Mouse (Mus musculus) bone marrow macrophage, adult 2 months (primary cell): ENCODE data around the gene Gm11992. TPM values are rescaled to one million over a fixed set of nuclear protein-coding genes. Genes with fewer than 3 reads are reported as not detected.

ENCODE experiments used
- H3K27ac ChIP-seq: 2 replicates; pipeline ENCODE4 v1.5.1; 2012; ENCODE audit warnings: low read depth, low read length; ENCODE audit not compliant: insufficient read depth
- H3K4me1 ChIP-seq: 2 replicates; pipeline ENCODE4 v1.6.1; 2012; ENCODE audit warnings: low read length; ENCODE audit not compliant: control insufficient read depth, insufficient read depth
- H3K4me3 ChIP-seq: 2 replicates; pipeline ENCODE4 v1.5.1; 2012; ENCODE audit warnings: mild to moderate bottlenecking, low read length, moderate library complexity; ENCODE audit not compliant: insufficient read depth
- CTCF ChIP-seq: IDR thresholded peaks from 2 replicates; pipeline ENCODE4 v1.5.1; 2012; ENCODE audit warnings: low read depth, mild to moderate bottlenecking, low read length, moderate library complexity
- POLR2A ChIP-seq: IDR thresholded peaks from 2 replicates; pipeline ENCODE4 v1.6.1; 2012; ENCODE audit warnings: mild to moderate bottlenecking, low read depth, low read length, borderline replicate concordance
- polyA plus RNA-seq: library from polyadenylated mRNA; stranded (reverse); fragments of >200 nt; gene quantifications from 2 replicates; pipeline ENCODE4 v1.2.4, GENCODE M21; 2012; ENCODE audit not compliant: missing spikeins, insufficient read depth, insufficient read length

Gm11992 gene
- polyA plus RNA-seq: not detected in 2 replicates

GRCm38 (mm10) chr11:9048011-9048702, at the start of gene Gm11992:
Gm11992 (plus strand) TSS chr11:9048594.
- Histone ChIP-seq H3K4me3 (peak within 1 kb of the TSS; percentile 60), H3K4me1 (peaks cover 19% of the 10 kb centered on the region), H3K27ac (no peak within 1 kb of the TSS)
- TF ChIP-seq POLR2A (no peak), CTCF (no peak)

GRCm38 (mm10) chr11:9008761-9009160, 39.6 kb upstream of the Gm11992 start:
- TF ChIP-seq CTCF: no peak
- TF ChIP-seq POLR2A: no peak
- peaks cover 2% of the 10 kb centered on the region; the same call in 1 of the 2 replicates for H3K4me1 ChIP-seq
- no peak overlapping the region for H3K4me3 ChIP-seq

GRCm38 (mm10) chr11:9010416-9010815, 38.0 kb upstream of the Gm11992 start:
- Histone ChIP-seq H3K4me3 (peak overlapping the region; percentile 87), H3K4me1 (peaks cover 2% of the 10 kb centered on the region; the same call in 1 of the 2 replicates), H3K27ac (0 out of 2 replicates have a peak overlapping the region, but pooled peaks have one; percentile 37)
- no peak for TF ChIP-seq POLR2A
- no peak for TF ChIP-seq CTCF

More at GRCm38 (mm10) chr11:9008761-9009160, 39.6 kb upstream of the Gm11992 start:
- no peak overlapping the region for H3K27ac ChIP-seq

- peaks cover 2% of the 10 kb centered on the region; the same call in 1 of the 2 replicates for H3K4me1 ChIP-seq
- H3K4me3 ChIP-seq: peak within 1 kb of the TSS; percentile 87
- TF ChIP-seq CTCF (no peak), POLR2A (no peak)
- 0 out of 2 replicates have a peak within 1 kb of the TSS, but pooled peaks have one; percentile 37 for H3K27ac ChIP-seq
Measured at GRCm38 (mm10) chr11:9010853-9011339, 37.5 kb upstream of the Gm11992 start, which contains the start of gene Hus1. Hus1 (minus strand) TSS chr11:9011191.

- TF ChIP-seq POLR2A (no peak), CTCF (no peak)
- no peak overlapping the region for H3K27ac ChIP-seq
- H3K4me3 ChIP-seq: peak overlapping the region; percentile 87
- H3K4me1 ChIP-seq: peaks cover 2% of the 10 kb centered on the region; the same call in 1 of the 2 replicates
Measured at GRCm38 (mm10) chr11:9011348-9011747, 37.0 kb upstream of the Gm11992 start.

GRCm38 (mm10) chr11:9014740-9015139, 33.7 kb upstream of the Gm11992 start:
- Histone ChIP-seq H3K4me3 (no peak overlapping the region), H3K27ac (no peak overlapping the region), H3K4me1 (no peaks in the 10 kb centered on the region; the same call in 1 of the 2 replicates)
- TF ChIP-seq CTCF: no peak
- TF ChIP-seq POLR2A: no peak

- no peak for TF ChIP-seq POLR2A
- no peak overlapping the region for H3K4me3 ChIP-seq
- no peak overlapping the region for H3K27ac ChIP-seq
- no peaks in the 10 kb centered on the region for H3K4me1 ChIP-seq
Measured at GRCm38 (mm10) chr11:9018491-9019267, 29.7 kb upstream of the Gm11992 start.

GRCm38 (mm10) chr11:9020207-9020606, 28.2 kb upstream of the Gm11992 start:
- no peak for TF ChIP-seq POLR2A
- Histone ChIP-seq H3K4me3 (no peak overlapping the region), H3K27ac (no peak overlapping the region), H3K4me1 (no peaks in the 10 kb centered on the region)

GRCm38 (mm10) chr11:9024782-9025181, 23.6 kb upstream of the Gm11992 start:
- Histone ChIP-seq H3K4me1 (no peaks in the 10 kb centered on the region), H3K27ac (no peak overlapping the region), H3K4me3 (no peak overlapping the region)
- no peak for TF ChIP-seq POLR2A
- no peak for TF ChIP-seq CTCF
